ENCODE assay signal across 8 mouse cellular contexts in genomic region chr19:55098409-55099183, GRCm38 (mm10). TPM values are rescaled to one million over a fixed set of nuclear protein-coding genes. Genes with fewer than 3 reads are reported as not detected.
DNase-seq lines count a peak whose midpoint lies in the region; ATAC-seq lines count a peak whose summit lies in the region.

No protein-coding gene starts in this region.

- ATAC-seq in granulocyte monocyte progenitor cell, adult 5-6 weeks (replicated peaks; ENCODE audit: poor library complexity, severe bottlenecking) = peak; percentile 44
- peak; percentile 63 for ATAC-seq in intestine, embryonic 15.5 days
- 0 out of 2 replicates have a peak, but pooled peaks have one; percentile 36 for ATAC-seq in limb, embryonic 15.5 days (ENCODE audit: insufficient number of reproducible peaks, low FRiP score, low TSS enrichment, low read depth)
- ATAC-seq in midbrain, embryonic 13.5 days = peak; percentile 35

- no peaks in the 10 kb centered on the region for H3K27me3 ChIP-seq in intestine, embryonic 15.5 days (replicated peaks)
- H3K27me3 ChIP-seq in limb, embryonic 15.5 days = no peaks in the 10 kb centered on the region
- no peaks in the 10 kb centered on the region for H3K27me3 ChIP-seq in midbrain, embryonic 13.5 days

- peak overlapping the region; percentile 89 for H3K4me2 ChIP-seq in intestine, embryonic 15.5 days (replicated peaks)
- H3K4me2 ChIP-seq in limb, embryonic 15.5 days = peak overlapping the region; percentile 75
- H3K4me2 ChIP-seq in midbrain, embryonic 13.5 days (replicated peaks) = peak overlapping the region; percentile 99

- H3K4me3 ChIP-seq in intestine, embryonic 15.5 days (replicated peaks) = peak overlapping the region; percentile 84
- H3K4me3 ChIP-seq in limb, embryonic 15.5 days = peak overlapping the region; percentile 84
- H3K4me3 ChIP-seq in midbrain, embryonic 13.5 days (replicated peaks) = peak overlapping the region; percentile 96

- H3K36me3 ChIP-seq in intestine, embryonic 15.5 days = 0 out of 2 replicates have a peak, but pooled peaks cover 3% of the 10 kb centered on the region
- H3K36me3 ChIP-seq in limb, embryonic 15.5 days = peaks cover 12% of the 10 kb centered on the region
- H3K36me3 ChIP-seq in midbrain, embryonic 13.5 days = peaks cover 15% of the 10 kb centered on the region

- H3K27ac ChIP-seq in intestine, embryonic 15.5 days = peak overlapping the region; percentile 78
- H3K27ac ChIP-seq in limb, embryonic 15.5 days = peak overlapping the region; percentile 85
- peak overlapping the region; percentile 85 for H3K27ac ChIP-seq in midbrain, embryonic 13.5 days

- H3K4me1 ChIP-seq in intestine, embryonic 15.5 days (replicated peaks) = peaks cover 12% of the 10 kb centered on the region
- peaks cover 10% of the 10 kb centered on the region for H3K4me1 ChIP-seq in limb, embryonic 15.5 days
- H3K4me1 ChIP-seq in midbrain, embryonic 13.5 days (replicated peaks) = peaks cover 28% of the 10 kb centered on the region

- H3K9me3 ChIP-seq in intestine, embryonic 15.5 days = no peaks in the 10 kb centered on the region
- H3K9me3 ChIP-seq in limb, embryonic 15.5 days = no peaks in the 10 kb centered on the region
- no peaks in the 10 kb centered on the region for H3K9me3 ChIP-seq in midbrain, embryonic 13.5 days

- H3K9ac ChIP-seq in intestine, embryonic 15.5 days = peak overlapping the region; percentile 79
- peak overlapping the region; percentile 89 for H3K9ac ChIP-seq in limb, embryonic 15.5 days
- peak overlapping the region; percentile 91 for H3K9ac ChIP-seq in midbrain, embryonic 13.5 days (replicated peaks)

- 1% methylated on average over 30 of the region's 30 CpGs for WGBS in intestine, embryonic 15.5 days
- WGBS in limb, embryonic 15.5 days = under 1% methylated on average over 28 of the region's 30 CpGs
- under 1% methylated on average over 30 of the region's 30 CpGs for WGBS in midbrain, embryonic 13.5 days

- DNase-seq in right cerebral cortex, adult 18-20 months = peak; percentile 27
- DNase-seq in right cerebral cortex, postnatal 25 days = no peak
- peak; percentile 33 for DNase-seq in embryo, embryonic 10 days (ENCODE audit: low spot score)
- DNase-seq in spleen, postnatal 10 days (ENCODE audit: low spot score in 2 of 2) = peak; percentile 15 to 54

RNA-seq across cellular contexts. Expression of gene Gpam, which starts 28.4 kb away (rescaled TPM):
- 7.7 and 11.0 TPM in 2 replicates for total RNA-seq in granulocyte monocyte progenitor cell, adult 5-6 weeks (2014; fragmentation: Nextera tagmentation)
- total RNA-seq in granulocyte monocyte progenitor cell, adult 5-6 weeks (2017) = 9.0 and 10.7 TPM in 2 replicates
- 23.5 and 24.5 TPM in 2 replicates for polyA plus RNA-seq in intestine, embryonic 15.5 days (2015; fragmentation: Nextera tagmentation; extraction: Ambion mirVana)
- 12.9 and 15.8 TPM in 2 replicates for polyA plus RNA-seq in limb, embryonic 15.5 days (2015; fragmentation: Nextera tagmentation; extraction: Ambion mirVana)
- polyA plus RNA-seq in midbrain, embryonic 13.5 days (2015; fragmentation: Nextera tagmentation; extraction: Ambion mirVana) = 21.7 and 21.8 TPM in 2 replicates
